Mouse (Mus musculus) adrenal gland, postnatal 25 days (tissue): ENCODE measurements around the gene Ppp1r15b. TPM values are rescaled to one million over a fixed set of nuclear protein-coding genes. Genes with fewer than 3 reads are reported as not detected.

Source experiments
- total RNA-seq: library from RNA; stranded (reverse); gene quantifications from 2 replicates; pipeline ENCODE4 v1.2.3, GENCODE M21; 2021

The Ppp1r15b gene
- total RNA-seq, 1 experiment from 2014 or later = 82.5 TPM

Other genes with a start within 250 kb of the Ppp1r15b start
- 91.6 and 115 TPM in 2 replicates for gene Mdm4, start 100.6 kb upstream of the Ppp1r15b start, total RNA-seq
- gene Pik3c2b, start 85.5 kb upstream of the Ppp1r15b start, total RNA-seq = 7.9 and 8.3 TPM in 2 replicates
- 13.5 and 18.4 TPM in 2 replicates for gene Plekha6, start 33.1 kb downstream of the Ppp1r15b start, total RNA-seq
- 0.43 and 1.0 TPM in 2 replicates for gene Golt1a, start 178.7 kb downstream of the Ppp1r15b start, total RNA-seq
- not detected in 2 replicates for gene Kiss1, start 190.7 kb downstream of the Ppp1r15b start, total RNA-seq
- gene Ren1, start 219.4 kb downstream of the Ppp1r15b start, total RNA-seq = 3.9 and 6.0 TPM in 2 replicates
- gene Etnk2, start 232.4 kb downstream of the Ppp1r15b start, total RNA-seq = 5.9 and 6.3 TPM in 2 replicates